Mouse (Mus musculus) embryonic fibroblast, embryonic 13.5 days (primary cell): Measurements from ENCODE around the gene Ccdc185. TPM values are rescaled to one million over a fixed set of nuclear protein-coding genes. Genes with fewer than 3 reads are reported as not detected.

Experiments used
- H3K27ac ChIP-seq: 2 replicates; pipeline ENCODE4 v1.5.1; 2012; ENCODE audit warnings: low read length, control low read depth, inconsistent platforms; ENCODE audit not compliant: insufficient read depth
- H3K4me1 ChIP-seq: 2 replicates; pipeline ENCODE4 v1.6.1; 2011; ENCODE audit warnings: low read length; ENCODE audit not compliant: control insufficient read depth, insufficient read depth
- H3K4me3 ChIP-seq: 2 replicates; pipeline ENCODE4 v1.5.1; 2011; ENCODE audit warnings: mild to moderate bottlenecking, control low read depth, low read length; ENCODE audit not compliant: insufficient read depth
- CTCF ChIP-seq: IDR thresholded peaks from 2 replicates; pipeline ENCODE4 v1.5.1; 2011; ENCODE audit warnings: mild to moderate bottlenecking, control low read depth, low read length, moderate library complexity, borderline replicate concordance; ENCODE audit not compliant: insufficient read depth
- POLR2A ChIP-seq: IDR thresholded peaks from 2 replicates; pipeline ENCODE4 v1.6.1; 2011; ENCODE audit warnings: low read depth, mild to moderate bottlenecking, control low read depth, low read length, moderate library complexity
- polyA plus RNA-seq: library from polyadenylated mRNA; stranded (reverse); fragments of >200 nt; gene quantifications from 2 replicates; pipeline ENCODE4 v1.2.4, GENCODE M21; 2011; ENCODE audit warnings: low read depth; ENCODE audit not compliant: missing spikeins, insufficient read length

Gene Ccdc185
- polyA plus RNA-seq, 1 experiment: not detected

GRCm38 (mm10) chr1:182779024-182779520, 30.1 kb upstream of the Ccdc185 start:
- Histone ChIP-seq H3K27ac (no peak overlapping the region), H3K4me1 (no peaks in the 10 kb centered on the region), H3K4me3 (no peak overlapping the region)
- TF ChIP-seq CTCF (no peak), POLR2A (no peak)

GRCm38 (mm10) chr1:182778225-182778624, 29.2 kb upstream of the Ccdc185 start:
- Histone ChIP-seq H3K4me1 (no peaks in the 10 kb centered on the region), H3K27ac (no peak overlapping the region), H3K4me3 (no peak overlapping the region)
- TF ChIP-seq POLR2A (no peak), CTCF (no peak)

DNA sequence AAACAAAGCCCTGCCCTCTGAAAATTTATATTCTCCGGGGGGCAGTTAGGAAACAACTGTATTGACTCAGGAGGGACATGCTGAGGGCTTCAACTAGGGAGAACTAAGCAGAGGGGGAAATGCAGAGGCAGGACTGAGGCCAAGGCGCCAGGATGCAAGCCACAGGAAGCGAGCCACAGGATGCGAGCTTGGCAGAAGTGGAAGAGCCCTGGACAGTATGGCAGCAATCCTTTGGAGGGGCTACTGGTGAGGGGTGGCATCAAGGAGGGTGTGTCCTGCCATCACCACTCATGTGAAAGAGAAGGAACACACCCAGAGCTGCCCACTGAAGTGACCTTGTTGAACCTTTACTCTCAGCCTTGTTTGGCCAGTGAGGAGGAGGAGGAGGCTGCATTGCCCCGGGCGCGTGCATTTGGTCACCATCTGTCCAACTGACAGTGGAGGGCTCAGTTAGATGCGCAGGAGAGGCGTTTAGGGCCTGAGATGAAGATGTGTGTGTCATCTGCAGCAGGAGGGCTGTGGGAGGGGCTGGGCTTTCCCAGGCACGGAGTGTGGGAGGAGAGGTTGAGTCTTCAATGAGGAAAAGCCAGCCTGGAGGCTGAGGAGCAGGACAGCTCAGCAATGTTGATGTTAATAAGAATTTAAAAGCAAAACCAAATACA, 27.9 kb upstream of the Ccdc185 start:
- H3K4me3 ChIP-seq: no peak overlapping the region
- TF ChIP-seq CTCF: no peak
- no peak for TF ChIP-seq POLR2A
- H3K27ac ChIP-seq: no peak overlapping the region
- H3K4me1 ChIP-seq: no peaks in the 10 kb centered on the region

DNA sequence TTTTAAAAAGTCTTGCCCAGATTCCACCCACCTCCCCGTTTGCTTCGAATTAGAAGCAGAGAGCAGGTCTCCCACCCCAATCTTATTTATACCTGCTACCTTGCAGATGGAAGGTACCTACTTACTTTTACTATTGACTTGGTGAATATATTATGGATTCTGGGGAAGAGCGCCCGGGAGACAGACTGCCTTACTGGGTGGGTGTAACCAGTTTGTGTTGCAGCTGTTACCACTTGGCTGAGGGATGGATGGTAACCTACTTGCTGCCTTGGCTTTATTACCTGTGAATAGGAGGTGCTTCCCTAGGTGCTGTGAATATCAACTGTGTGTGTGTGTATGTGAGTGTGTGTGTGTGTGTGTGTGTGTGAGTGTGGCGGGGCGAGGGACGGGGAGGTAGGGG, 26.6 kb upstream of the Ccdc185 start:
- TF ChIP-seq CTCF: no peak
- no peak for TF ChIP-seq POLR2A
- no peak overlapping the region for H3K27ac ChIP-seq
- no peaks in the 10 kb centered on the region for H3K4me1 ChIP-seq
- H3K4me3 ChIP-seq: no peak overlapping the region

DNA sequence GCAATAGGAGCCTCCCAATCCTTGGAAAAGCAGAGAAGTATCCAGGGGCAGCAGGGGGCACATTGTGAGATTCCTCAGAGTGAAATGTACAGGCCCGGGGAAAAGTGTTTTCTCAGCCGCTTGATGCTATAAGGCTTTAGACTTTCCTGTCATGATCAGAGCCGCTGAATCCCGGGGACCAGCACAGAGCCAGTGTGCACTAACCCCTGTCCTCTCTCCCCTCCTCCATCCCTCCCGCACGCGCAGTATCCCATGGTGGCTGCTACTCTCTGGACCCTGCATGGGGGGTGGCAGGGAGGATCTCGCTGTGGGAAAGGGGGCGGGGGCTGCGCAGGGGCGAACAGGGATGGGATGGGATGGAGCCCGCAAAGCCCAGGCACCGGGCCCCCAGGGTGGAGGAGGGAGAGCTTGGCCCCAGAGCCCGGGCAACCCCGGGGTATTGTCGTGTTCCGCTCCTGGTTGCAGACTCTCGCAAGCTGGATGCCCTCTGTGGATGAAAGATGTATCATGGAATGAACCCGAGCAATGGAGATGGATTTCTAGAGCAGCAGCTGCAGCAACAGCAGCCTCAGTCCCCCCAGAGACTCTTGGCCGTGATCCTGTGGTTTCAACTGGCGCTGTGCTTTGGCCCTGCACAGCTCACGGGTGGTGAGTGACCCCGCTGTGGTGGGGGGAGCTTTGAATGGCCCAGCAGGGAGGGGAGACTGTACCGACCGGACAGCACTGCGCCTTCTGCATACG, 15.7 kb upstream of the Ccdc185 start:
- no peak overlapping the region for H3K27ac ChIP-seq
- H3K4me3 ChIP-seq: peak overlapping the region; percentile 49
- TF ChIP-seq POLR2A (no peak), CTCF (no peak)
- peaks cover 6% of the 10 kb centered on the region; the same call in 1 of the 2 replicates for H3K4me1 ChIP-seq

- TF ChIP-seq POLR2A (no peak), CTCF (no peak)
- H3K27ac ChIP-seq: no peak within 1 kb of the TSS
- peak within 1 kb of the TSS; percentile 49 for H3K4me3 ChIP-seq
- H3K4me1 ChIP-seq: peaks cover 6% of the 10 kb centered on the region; the same call in 1 of the 2 replicates
Measured at GRCm38 (mm10) chr1:182763716-182764461, 14.9 kb upstream of the Ccdc185 start, which contains the start of gene Susd4. Susd4 (plus strand) TSS chr1:182763860.

- H3K27ac ChIP-seq: no peak overlapping the region
- H3K4me1 ChIP-seq: peaks cover 6% of the 10 kb centered on the region; the same call in 1 of the 2 replicates
- TF ChIP-seq CTCF (no peak), POLR2A (no peak)
- H3K4me3 ChIP-seq: peak overlapping the region; percentile 49; the same call in 1 of the 2 replicates
Measured at GRCm38 (mm10) chr1:182763191-182763715, 14.3 kb upstream of the Ccdc185 start.

DNA sequence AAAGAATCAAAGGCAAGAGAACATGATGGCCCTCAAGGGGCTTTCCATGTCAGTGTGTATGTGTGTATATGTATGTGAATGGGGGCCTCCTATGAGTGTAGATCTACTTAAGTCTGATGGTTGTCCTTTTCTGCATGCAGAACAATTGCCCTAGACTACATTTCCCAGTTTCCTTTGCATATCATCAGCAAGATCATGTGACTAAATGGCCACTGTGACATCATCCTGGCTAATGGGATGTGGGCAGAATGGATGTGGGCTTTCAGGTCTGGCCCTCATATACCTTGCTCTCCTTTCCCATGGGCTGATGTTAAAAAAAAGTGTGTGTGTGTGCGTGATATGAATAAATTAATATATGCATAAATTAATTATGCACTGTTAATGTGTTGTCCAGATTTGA, 9.8 kb upstream of the Ccdc185 start:
- Histone ChIP-seq H3K4me3 (no peak overlapping the region), H3K27ac (no peak overlapping the region), H3K4me1 (no peaks in the 10 kb centered on the region)
- TF ChIP-seq CTCF: no peak
- no peak for TF ChIP-seq POLR2A

DNA sequence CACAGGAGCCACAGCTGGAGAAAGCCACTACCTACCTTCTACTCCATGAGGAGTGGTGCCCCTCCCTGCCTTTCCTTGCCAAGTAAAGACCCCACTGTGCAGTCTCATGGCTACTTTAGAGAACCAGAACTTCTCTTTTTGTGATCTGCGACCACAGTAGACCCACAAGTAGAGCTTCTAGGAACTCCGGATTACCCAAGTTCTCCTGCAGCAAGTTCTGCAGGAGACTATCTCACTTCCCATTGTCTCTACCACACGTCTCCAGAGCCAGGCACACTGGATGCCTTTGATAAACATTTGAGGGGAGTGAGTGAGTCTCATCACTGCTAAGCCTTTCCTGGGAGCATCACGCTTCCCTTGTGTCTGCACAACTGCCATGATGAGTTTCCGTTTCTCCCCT, 5.9 kb upstream of the Ccdc185 start:
- no peak overlapping the region for H3K27ac ChIP-seq
- no peak overlapping the region for H3K4me3 ChIP-seq
- H3K4me1 ChIP-seq: no peaks in the 10 kb centered on the region
- TF ChIP-seq POLR2A (no peak), CTCF (no peak)
